Mouse (Mus musculus): Measurements from ENCODE around the gene Zfp759.
A peak's percentile ranks its signal among the peaks of the same experiment; 100 is the strongest.
"Not testable (repeated sequence)": the region's sequence is repeated elsewhere in the genome, so short reads cannot be mapped to it uniquely, and the experiment has no call there.

Zfp759 gene

DNA sequence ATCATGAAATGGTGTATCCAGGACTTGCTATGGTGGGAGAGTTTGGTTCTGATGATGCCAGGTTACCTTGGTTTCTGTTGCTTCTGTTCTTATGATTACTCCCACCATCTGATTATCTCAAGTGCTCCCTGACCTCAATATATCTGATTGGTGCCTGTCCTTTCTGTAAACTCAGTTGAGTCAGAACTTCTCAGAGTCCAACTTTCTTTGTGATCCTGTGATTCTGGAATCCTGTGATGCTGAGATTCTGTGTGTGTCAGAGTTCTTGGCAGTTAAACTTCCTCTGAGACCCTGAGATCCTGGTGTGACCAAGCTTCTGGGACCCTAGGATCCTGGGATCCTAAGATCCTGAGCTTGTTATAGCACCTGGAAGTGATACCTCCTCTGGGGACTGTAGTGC, at the start of gene Zfp759:
Zfp759 (plus strand) TSS at position 301 of the 400 bp plus-strand sequence.
- not testable (repeated sequence) for DNase-seq (ENCODE audit: low spot score in 2 of 2)

DNA sequence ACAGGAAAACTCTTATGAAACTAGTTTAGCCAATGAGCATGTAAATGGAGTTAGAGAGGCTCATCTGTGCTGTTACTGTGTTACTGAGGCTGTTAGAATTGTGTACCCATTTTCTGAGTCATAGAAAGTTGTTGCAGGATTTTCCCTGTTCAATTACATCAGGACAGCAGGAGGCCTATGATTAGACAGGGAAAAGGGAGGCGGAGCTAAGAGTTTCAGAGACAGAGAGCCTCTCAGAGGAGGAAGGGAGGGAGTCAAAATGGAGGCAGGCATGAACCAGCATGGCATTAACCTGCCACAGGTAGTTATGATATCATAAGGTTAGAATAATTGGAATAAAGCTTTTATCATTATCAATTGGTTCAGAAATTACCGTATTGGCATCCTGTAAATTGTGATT, 48.7 kb upstream of the Zfp759 start:
- no peak for DNase-seq (ENCODE audit: low spot score in 2 of 2)

DNA sequence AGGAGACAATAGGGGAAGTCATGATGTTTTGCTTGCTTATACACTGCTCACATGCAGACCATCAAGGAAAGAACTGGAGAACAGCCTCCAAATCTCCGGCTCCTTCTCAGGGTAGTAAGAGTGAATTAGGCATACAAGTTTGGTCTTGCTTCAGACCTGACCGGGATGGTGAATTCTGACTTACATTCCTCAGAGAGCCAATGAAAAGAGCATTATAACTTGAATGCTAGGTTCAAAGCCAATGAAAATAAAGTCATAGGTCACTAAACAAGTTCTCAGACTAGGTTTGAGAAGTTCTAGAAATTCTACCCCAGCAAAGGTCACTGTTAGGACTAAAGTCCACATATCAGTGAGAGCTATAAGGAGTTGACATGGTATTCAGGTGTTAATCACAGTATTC, 44.2 kb upstream of the Zfp759 start:
- DNase-seq (ENCODE audit: low spot score in 2 of 2): no peak

DNA sequence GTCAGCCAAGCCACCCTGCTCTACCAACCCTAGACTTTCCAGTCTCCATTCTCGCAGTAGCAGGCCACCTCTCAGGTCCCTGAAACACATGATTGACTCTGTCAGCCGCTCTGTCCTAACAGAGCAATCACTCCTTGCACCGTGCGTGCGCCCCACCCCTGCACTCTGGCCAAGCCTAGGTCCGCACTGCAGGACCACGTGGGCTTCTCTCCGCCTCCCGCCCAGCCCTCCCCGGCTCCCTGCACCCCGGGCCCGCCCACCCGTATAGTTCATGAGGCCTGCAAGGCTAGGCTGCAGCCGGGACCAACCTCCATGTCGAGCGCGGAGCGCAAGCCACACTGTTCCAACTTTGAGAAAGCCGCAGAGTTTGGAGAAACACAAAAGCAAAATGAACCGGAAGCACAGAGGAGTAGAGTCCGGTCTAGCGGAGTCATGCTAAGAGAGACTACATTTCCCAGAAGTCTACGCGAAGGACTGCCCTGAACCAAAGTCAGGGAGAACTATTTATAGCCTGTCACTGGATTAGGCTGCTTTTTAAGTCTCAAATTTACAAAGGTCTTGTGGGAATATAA, 40.2 kb upstream of the Zfp759 start:
- peak; percentile 47 to 71 for DNase-seq (ENCODE audit: low spot score in 2 of 2)

DNA sequence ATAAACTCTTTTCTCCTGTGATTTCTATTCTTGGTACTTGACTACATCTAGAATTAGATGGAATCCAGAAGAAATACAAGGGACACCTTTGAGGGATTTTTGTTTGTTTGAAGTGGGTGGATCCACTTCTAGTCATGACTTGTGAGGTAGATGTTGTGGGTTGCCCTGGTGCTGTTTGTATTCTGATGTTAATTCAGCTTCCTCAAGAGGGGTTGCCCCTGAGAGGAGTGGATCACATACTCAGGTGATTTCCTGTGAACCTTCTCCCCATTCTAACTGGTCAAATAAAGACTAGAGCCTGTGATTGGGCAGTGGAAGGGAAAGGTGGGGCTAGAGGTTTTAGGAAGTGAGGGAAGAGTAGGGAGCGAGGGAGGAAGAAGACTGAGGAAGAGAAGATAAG, 39.5 kb upstream of the Zfp759 start:
- DNase-seq (ENCODE audit: low spot score in 2 of 2): no peak

DNA sequence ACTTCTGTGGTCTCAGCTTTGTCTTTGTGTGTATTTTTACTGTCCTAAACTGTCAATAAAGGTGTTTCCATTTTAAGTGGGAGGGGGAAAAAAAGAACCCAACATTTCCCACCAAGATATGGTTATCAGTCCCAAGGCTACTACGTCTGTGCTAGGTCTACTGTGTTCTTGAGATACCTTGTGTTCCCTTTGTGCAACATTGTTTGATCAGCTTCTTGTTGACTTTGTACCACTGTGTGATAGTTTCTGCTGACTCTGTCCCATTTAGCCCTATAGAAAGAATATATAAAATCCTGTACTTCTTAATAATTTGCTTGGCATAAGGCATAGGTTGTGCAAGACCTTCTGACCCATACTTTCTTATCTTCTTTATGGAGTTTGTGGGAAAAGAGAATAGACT, 31.3 kb upstream of the Zfp759 start:
- no peak for DNase-seq (ENCODE audit: low spot score in 2 of 2)

DNA sequence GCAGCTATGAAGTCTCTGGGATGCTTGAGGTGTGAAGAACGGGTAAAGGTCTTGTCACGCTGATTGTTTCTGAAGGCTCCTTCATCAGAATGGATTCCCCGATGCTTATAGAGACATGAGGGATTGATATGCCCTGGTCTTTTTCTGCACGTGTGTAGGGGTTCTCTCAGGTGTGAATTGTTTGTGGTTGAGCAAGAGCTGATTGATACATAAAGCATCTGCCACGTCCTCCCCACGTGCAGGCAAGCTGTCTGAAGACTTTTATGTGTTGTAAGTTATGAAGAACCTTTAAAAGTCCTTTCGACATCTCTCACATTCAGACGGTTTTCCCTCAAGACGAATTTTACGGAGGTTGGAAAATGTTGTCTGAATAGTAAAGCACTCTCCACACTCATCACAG, 23.6 kb upstream of the Zfp759 start, which contains the start of gene Zfp708:
Zfp708 (minus strand) TSS at position 101 of the 400 bp plus-strand sequence.
- no peak for DNase-seq (ENCODE audit: low spot score in 2 of 2)

DNA sequence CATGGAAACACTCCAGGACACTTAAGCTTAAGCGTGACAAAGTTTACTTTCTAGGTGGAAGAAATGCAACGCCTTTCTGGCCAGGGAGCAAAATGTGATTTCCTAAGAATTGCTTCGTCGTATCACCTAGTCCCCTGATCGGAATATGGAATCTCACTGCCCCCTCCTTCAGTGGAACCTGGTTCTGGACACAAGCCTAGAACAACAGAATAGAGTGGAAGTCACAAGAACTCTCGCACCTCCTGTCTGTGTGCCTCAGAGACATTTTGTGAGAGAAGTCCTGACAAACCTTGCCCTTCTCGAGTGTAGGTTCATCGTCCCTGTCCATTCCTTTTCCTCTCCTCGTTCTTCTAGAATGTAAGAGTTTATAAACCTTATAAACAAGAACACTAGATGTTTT, 13.8 kb upstream of the Zfp759 start:
- no peak for DNase-seq (ENCODE audit: low spot score in 2 of 2)

DNA sequence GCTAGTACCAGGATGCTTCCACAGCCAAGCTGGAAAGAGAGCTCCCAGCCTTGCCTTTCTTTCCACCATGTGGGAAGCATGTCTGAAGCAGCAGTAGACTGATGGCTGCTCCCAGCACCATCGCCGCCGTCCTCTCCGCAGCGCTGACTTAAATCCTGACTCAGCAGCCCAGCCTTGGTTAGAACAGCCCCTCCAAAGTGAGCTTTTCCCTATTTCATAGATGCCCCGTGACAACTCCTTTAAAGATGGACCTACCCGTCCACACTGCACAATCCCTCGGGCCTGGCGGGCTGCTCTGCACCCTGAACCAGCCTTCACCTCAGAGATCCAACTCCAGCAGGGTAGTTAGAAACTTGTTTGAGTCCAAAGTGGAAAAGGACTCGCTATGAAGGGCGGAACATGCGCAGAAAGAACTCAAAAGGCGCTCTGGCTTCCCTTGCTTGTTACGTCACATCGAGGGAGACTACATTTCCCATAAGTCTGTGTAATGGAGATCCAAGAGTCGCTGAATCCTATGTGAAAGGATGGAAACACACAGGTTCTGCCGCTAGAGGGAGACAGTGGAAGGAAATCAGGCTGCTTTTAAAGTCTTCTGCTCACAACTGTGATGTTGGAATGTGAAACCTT, 13.2 kb upstream of the Zfp759 start, which contains the start of gene Gm28557:
Gm28557 (minus strand) TSS at position 411 of the 627 bp plus-strand sequence.
- peak; percentile 90 to 96 for DNase-seq (ENCODE audit: low spot score in 2 of 2)

DNA sequence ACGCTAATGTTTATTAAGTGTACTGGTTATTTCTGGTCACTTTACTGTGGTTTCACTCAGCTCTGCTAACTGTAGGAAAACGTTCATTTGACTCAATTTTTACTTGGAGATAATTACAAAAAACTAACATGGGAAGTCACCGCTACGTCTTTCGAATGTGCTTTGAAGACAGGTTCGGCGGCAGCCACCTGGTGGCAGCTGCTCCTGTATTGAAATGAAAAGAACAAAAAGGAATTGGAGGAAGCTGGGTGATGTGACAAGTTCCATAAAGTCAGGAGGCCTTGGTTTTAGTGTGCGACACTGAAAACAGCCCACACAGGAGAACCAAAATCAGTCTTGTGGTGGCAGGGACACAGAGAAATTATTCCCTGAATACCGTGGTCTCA, 12.6 kb upstream of the Zfp759 start:
- DNase-seq (ENCODE audit: low spot score in 2 of 2): peak; percentile 26 to 28

DNA sequence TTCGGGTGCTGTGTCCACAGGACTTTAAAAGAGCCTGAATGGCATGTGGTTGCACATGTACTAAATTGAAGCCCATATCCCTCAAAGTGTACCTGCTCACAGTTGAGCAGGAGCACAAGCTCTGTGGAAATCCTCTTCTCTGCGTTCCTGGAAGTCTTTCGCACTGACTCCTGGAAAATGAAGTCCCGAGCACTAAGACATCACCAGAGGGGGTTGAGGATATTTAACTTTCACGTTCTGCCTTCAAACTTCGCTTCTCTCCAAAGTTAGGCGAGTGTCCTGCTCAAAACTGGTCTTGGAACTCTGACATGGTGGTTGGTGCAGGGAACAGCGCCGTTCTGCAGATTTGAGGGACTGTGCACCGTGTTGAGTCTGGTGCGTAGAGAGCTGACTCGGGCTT, 9.4 kb upstream of the Zfp759 start:
- peak in 1 of 2 experiments; percentile 20 for DNase-seq (ENCODE audit: low spot score in 2 of 2)

DNA sequence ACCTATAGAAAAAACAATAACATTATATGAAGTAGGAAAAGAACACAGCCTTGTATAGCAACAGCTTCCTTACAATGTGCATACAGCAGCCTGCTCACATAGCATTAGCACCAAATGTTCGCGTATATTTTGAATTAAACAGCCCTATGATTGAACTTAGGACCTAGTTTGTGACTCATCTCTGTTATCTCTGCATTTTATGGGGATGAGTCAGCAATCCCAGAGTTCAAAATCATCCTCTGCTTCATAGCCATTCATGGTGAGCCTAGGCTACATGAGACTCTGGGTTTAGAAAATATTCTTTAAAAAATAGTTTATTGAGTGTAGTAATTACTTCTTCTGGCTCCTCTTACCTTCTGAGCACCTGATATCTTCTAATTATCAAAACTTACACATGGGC, 8.2 kb upstream of the Zfp759 start:
- no peak for DNase-seq (ENCODE audit: low spot score in 2 of 2)

DNA sequence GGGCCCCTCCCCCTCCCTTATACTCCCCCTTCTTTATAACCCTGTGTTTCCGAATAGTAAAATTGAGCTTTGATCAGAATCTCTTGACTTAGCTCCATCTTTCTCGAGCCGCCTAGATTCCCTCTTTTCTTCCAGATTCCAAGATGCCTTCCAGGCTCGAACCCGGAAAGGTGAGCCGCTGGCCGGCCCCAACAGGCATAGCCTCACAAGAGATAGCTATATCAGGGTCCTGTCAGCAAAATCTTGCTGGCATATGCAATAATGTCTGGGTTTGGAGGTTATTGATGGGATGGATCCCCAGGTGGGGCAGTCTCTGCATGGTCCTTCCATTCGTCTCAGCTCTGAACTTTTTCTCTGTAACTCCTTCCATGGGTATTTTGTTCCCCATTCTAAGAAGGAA, 5.3 kb upstream of the Zfp759 start, which contains the start of gene Rslcan18:
Rslcan18 (minus strand) TSS at position 101 of the 400 bp plus-strand sequence.
- DNase-seq (ENCODE audit: low spot score in 2 of 2): not testable (repeated sequence)

DNA sequence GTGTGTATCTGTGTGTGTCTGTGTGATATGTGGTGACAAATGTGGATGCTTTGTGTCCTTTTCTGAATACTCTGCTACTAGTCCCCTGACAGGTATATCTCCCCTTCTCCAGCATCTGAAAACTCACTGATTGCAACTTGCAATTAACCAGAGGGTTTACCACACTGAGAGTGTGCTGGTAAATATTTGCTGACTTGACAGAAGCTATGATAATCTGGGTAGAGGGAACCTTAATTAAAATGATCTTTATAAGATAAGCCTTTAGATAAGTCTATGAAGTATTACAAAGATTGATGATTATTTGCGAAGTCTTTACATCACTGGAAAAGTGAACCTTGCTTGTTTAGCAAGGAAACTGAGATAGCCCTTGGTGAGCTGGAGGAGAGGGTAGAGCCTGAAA, 3.0 kb downstream of the Zfp759 start:
- no peak for DNase-seq (ENCODE audit: low spot score in 2 of 2)

DNA sequence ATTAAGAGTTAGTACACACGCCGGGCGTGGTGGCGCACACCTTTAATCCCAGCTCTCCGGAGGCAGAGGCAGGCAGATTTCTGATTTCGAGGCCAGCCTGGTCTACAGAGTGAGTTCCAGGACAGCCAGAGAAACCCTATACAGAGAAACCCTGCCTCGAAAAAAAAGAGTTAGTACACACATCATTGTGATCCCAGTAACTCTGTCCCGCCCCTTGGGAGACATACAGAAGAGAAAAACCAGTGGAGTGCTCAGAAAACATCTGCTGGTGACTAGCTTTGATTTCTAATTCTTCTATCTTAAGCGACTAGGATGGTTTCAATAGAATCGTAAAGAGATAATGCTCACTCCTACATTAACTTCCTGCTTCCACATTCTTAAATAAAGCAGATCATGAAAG, 6.0 kb downstream of the Zfp759 start:
- not testable (repeated sequence) for DNase-seq (ENCODE audit: low spot score in 2 of 2)

DNA sequence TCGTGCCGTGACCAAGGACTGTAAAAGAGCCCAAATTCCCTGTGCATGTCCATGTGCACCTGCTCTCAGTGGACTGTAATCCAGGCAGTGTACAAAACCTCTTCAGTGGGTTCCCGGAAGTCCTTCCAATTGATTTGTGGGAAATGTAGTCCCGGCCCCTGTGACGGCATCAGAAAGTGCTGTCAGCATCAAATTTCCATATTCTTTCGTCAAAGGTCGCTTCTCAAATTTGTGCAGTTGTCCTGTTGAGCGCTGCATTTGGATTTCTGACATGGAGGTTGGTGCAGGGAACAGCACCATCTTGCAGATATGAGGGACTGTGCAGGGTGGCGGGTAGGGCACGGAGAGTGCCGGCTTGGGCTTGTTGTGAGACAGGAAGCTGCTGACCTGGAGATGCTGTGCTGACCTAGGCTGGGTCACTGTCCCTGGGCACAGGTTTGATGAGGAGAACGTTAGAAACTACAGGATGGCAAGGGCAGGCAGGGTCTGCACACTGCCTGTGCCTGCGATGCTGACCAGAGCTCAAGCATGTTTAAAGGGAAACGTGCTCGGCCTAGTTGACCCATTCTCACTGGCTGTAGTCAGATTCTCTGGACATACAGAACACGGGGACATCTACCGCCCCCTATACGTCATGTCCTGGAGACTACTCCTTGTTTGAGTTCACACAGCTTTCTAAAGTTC, 6.7 kb downstream of the Zfp759 start:
- peak; percentile 84 to 91 for DNase-seq (ENCODE audit: low spot score in 2 of 2)

DNA sequence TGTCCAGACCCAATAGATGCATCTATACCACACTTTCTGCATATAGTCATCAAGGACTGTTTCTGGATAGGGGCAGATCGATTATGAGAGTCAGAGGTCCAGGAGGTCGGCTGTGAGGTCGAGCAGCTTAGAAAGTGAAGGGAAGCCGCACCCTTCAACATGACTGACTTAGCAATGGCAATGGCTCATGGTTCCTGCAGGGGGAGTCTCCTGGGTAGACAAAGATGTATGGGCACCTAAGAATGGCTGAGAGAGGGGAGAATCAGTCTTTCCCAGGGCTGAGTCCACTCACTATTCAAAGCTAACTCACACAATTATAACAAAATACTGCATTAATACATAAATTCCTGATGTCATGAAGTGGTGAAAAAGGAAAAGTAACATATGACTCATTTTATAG, 44.7 kb downstream of the Zfp759 start:
- not testable (repeated sequence) for DNase-seq (ENCODE audit: low spot score in 2 of 2)

DNA sequence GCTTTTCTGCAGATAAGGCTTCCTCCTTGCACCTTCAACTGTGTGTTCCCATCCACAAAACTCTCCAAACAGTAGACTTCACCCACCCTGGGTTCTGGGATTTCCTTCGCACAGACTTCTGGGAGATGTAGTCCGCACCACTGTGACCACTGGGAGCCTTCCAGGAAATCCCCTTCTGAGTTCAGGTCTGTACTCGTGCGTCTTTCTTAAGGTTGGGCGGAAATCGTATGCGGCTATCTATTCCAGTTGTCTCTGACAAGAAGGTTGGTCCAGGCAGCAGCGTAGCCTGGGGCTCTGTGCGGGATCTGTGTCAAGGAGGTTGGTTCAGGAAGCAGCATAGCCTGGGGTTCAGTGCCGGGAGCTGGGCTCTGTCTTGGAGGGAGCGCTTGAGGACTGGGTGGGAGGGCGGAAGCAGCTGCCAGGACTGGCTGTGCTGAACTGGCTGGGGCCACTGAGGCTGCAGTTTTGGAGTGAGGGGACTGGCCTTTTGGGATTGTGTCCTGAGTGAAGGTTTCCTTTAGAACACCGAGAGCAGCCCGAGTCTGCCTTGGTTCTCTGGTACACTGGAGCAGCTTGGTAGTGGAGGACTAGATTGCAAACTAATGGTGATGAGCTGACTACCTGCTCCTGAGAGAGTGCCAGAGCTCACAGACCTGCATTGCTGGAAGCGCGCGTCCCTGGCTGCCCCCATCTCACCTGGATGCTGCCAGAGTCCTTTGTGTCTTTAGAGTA, 51.7 kb downstream of the Zfp759 start, which contains the start of gene Rsl1:
Rsl1 (plus strand) TSS at position 192 of the 732 bp plus-strand sequence.
- DNase-seq (ENCODE audit: low spot score in 2 of 2): peak; percentile 58 to 75

DNA sequence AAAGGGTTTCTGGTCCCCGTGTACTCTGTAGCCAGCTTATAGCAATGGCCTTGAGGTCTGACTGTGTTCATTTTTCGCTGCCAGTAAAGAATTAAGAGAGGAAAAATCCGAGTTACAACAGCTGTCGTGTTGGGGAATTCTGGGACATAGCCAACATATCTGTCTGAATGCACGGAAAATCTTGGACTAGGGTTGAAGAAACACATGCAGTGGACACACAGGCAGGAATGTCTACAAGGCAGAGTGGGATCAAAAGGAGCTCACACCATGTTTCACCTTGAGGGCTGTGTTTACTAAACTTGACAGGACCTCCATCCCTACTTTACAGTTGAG, 52.2 kb downstream of the Zfp759 start:
- DNase-seq (ENCODE audit: low spot score in 2 of 2): no peak

Data from right cerebral cortex, postnatal 36 days (tissue).